Mouse (Mus musculus) liver, embryonic 14.5 days (tissue): ENCODE results near the gene Aco1. TPM values are rescaled to one million over a fixed set of nuclear protein-coding genes. Genes with fewer than 3 reads are reported as not detected.

ENCODE experiments used
- ATAC-seq: fragments of 200-750 bp; cut with Nextera tagmentation; 2 replicates; pipeline ENCODE4 v1.8.0; 2017; ENCODE audit warnings: moderate number of reproducible peaks, mild to moderate bottlenecking, moderate library complexity; ENCODE audit not compliant: insufficient read depth
- DNase-seq, 3 experiments: peaks; one replicate each; pipeline ENCODE4 v3.0.0-alpha.2; 2012 to 2013; ENCODE audit warnings: low read depth in 3 of 3, low spot score in 3 of 3
- H3K27ac ChIP-seq: fragments of 300-500 bp; sonication (generic); 2 replicates; pipeline ENCODE4 v1.5.1; 2014; ENCODE audit warnings: moderate library complexity, mild to moderate bottlenecking, control low read depth, inconsistent platforms
- H3K27me3 ChIP-seq: fragments of 300-500 bp; sonication (generic); 2 replicates; pipeline ENCODE4 v1.6.1; 2014; ENCODE audit warnings: mild to moderate bottlenecking, low read length, moderate library complexity; ENCODE audit not compliant: control insufficient read depth, insufficient read depth
- H3K36me3 ChIP-seq: fragments of 300-500 bp; sonication (generic); replicated peaks from 2 replicates; pipeline ENCODE4 v1.6.1; 2014; ENCODE audit warnings: low read depth; ENCODE audit not compliant: control insufficient read depth, insufficient read depth
- H3K4me1 ChIP-seq, 2 experiments: fragments of 200-500 bp in 1 of 2; fragments of 300-500 bp in 1 of 2; sonication (generic) in 1 of 2; replicated peaks; 2 replicates each; pipeline ENCODE4 v1.6.1; 2012 to 2014; ENCODE audit warnings: antibody characterized with exemption in 1 of 2, inconsistent platforms in 1 of 2, low read length in 1 of 2; ENCODE audit not compliant: control insufficient read depth in 2 of 2, insufficient read depth in 2 of 2
- H3K4me2 ChIP-seq: fragments of 300-500 bp; sonication (generic); 2 replicates; pipeline ENCODE4 v1.6.1; 2014; ENCODE audit warnings: low read depth, mild to moderate bottlenecking, control low read depth, moderate library complexity
- H3K4me3 ChIP-seq, 2 experiments: fragments of 200-500 bp in 1 of 2; fragments of 300-500 bp in 1 of 2; sonication (generic) in 1 of 2; 2 replicates each; pipeline ENCODE4 v1.5.1; 2012 to 2014; ENCODE audit warnings: low read depth in 2 of 2, low read length in 2 of 2, mild to moderate bottlenecking in 2 of 2, control low read depth in 1 of 2, inconsistent platforms in 1 of 2, moderate library complexity in 1 of 2; ENCODE audit not compliant: insufficient read depth in 1 of 2
- H3K9ac ChIP-seq: fragments of 300-500 bp; sonication (generic); replicated peaks from 2 replicates; pipeline ENCODE4 v1.6.1; 2014; ENCODE audit warnings: mild to moderate bottlenecking, control low read depth, moderate library complexity
- H3K9me3 ChIP-seq: fragments of 300-500 bp; sonication (generic); 2 replicates; pipeline ENCODE4 v1.6.1; 2016; ENCODE audit warnings: low read length, mixed read lengths; ENCODE audit not compliant: control insufficient read depth
- CTCF ChIP-seq: IDR thresholded peaks from 2 replicates; pipeline ENCODE4 v1.5.1; 2016; ENCODE audit warnings: antibody characterized with exemption, low read depth, control low read depth
- EP300 ChIP-seq: IDR thresholded peaks from 2 replicates; pipeline ENCODE4 v1.6.1; 2016; ENCODE audit warnings: antibody characterized with exemption, low read depth
- WGBS: fragments of 180-500 bp; shearing (Covaris S2); extraction: QIAGEN DNeasy Blood & Tissue Kit; methylation state at CpG from one replicate; pipeline ENCODE4 v1.1.7; 2014; ENCODE audit not compliant: insufficient replicate concordance; 5-methylcytosine and 5-hydroxymethylcytosine counted together
- polyA plus RNA-seq, 2 experiments: library from polyadenylated mRNA; depleted of rRNA in 1 of 2; stranded (reverse) in 1 of 2; unstranded in 1 of 2; fragments of >200 nt; fragmentation: Nextera tagmentation in 1 of 2; extraction: Ambion mirVana in 1 of 2; gene quantifications; 2 replicates each; pipeline versions ENCODE4 v1.2.1 to v1.2.3; 2012 to 2014

Aco1 gene
- polyA plus RNA-seq, 2 experiments: 16.0 to 21.0 TPM

GRCm38 (mm10) chr4:40139663-40140255 lies 3.1 kb upstream of the Aco1 start:
- ATAC-seq (no peak), DNase-seq (no peak)
- Histone ChIP-seq H3K27me3 (no peaks in the 10 kb centered on the region), H3K27ac (no peak overlapping the region), H3K9me3 (no peaks in the 10 kb centered on the region), H3K4me2 (no peak overlapping the region), H3K4me1 (peaks cover 5 to 26% of the 10 kb centered on the region in 2 experiments), H3K9ac (no peak overlapping the region; the same call in 1 of the 2 replicates), H3K4me3 (no peak overlapping the region), H3K36me3 (no peaks in the 10 kb centered on the region)
- WGBS: 12% methylated on average over 3 of the region's 3 CpGs
- no peak for TF ChIP-seq CTCF
- peak; percentile 47 for TF ChIP-seq EP300

- Histone ChIP-seq H3K4me3 (peak overlapping the region; percentile 65 to 69), H3K27me3 (no peaks in the 10 kb centered on the region), H3K36me3 (no peaks in the 10 kb centered on the region), H3K4me2 (peak overlapping the region; percentile 79), H3K4me1 (peaks cover 5 to 26% of the 10 kb centered on the region in 2 experiments), H3K9me3 (no peaks in the 10 kb centered on the region), H3K27ac (no peak overlapping the region), H3K9ac (peak overlapping the region; percentile 65)
- under 1% methylated on average over 26 of the region's 27 CpGs for WGBS
- DNase-seq (no peak), ATAC-seq (peak; percentile 60)
- no peak for TF ChIP-seq CTCF
- no peak for TF ChIP-seq EP300
These were observed 621 bp downstream of the Aco1 start for GRCm38 (mm10) chr4:40143533-40143871.

- Histone ChIP-seq H3K9me3 (no peaks in the 10 kb centered on the region), H3K4me2 (peak overlapping the region; percentile 79), H3K36me3 (no peaks in the 10 kb centered on the region), H3K4me1 (peaks cover 5 to 20% of the 10 kb centered on the region in 2 experiments), H3K4me3 (peak overlapping the region in 1 of 2 experiments; percentile 43; a peak in 2 of 4 replicates), H3K9ac (no peak overlapping the region), H3K27ac (no peak overlapping the region), H3K27me3 (no peaks in the 10 kb centered on the region)
- TF ChIP-seq EP300: no peak
- TF ChIP-seq CTCF: no peak
- DNase-seq (no peak), ATAC-seq (no peak)
- WGBS: 56% methylated on average over 1 of the region's 1 CpGs
These were observed 1.7 kb downstream of the Aco1 start for GRCm38 (mm10) chr4:40144543-40144942.

GRCm38 (mm10) chr4:40144981-40145380 lies 2.1 kb downstream of the Aco1 start:
- TF ChIP-seq CTCF: no peak
- no peak for TF ChIP-seq EP300
- no peak overlapping the region for H3K27ac ChIP-seq
- 68% methylated on average over 3 of the region's 3 CpGs for WGBS
- peaks cover 5 to 17% of the 10 kb centered on the region in 2 experiments for H3K4me1 ChIP-seq
- ATAC-seq (no peak), DNase-seq (no peak)
- H3K4me2 ChIP-seq: no peak overlapping the region; the same call in 1 of the 2 replicates
- no peak overlapping the region for H3K9ac ChIP-seq
- H3K9me3 ChIP-seq: no peaks in the 10 kb centered on the region
- no peaks in the 10 kb centered on the region for H3K27me3 ChIP-seq
- H3K36me3 ChIP-seq: no peaks in the 10 kb centered on the region
- H3K4me3 ChIP-seq: no peak overlapping the region

DNA sequence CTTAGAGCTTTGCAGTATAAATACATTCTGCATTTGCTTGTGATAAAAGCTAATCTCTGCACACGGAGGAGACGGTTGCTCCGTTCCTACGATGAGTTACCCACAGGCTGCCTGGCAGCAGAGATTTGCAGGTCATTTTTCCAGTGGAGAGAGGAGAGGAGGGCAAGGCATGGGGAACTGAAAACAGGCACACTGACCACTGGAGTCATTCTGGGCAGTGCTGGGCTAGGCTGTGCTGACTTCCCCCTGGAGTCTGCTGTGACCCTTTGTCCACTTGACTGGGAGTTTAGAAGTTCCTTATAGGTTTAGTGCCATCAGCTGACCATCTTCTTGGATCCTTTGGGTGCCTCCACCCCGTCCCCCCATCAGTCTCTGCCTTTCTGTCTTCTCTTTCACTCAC lies 5.4 kb downstream of the Aco1 start:
- no peaks in the 10 kb centered on the region for H3K36me3 ChIP-seq
- no peak overlapping the region for H3K9ac ChIP-seq
- no peaks in the 10 kb centered on the region for H3K27me3 ChIP-seq
- TF ChIP-seq CTCF: no peak
- no peak for TF ChIP-seq EP300
- no peak overlapping the region for H3K4me3 ChIP-seq
- 70% methylated on average over 5 of the region's 5 CpGs for WGBS
- H3K4me2 ChIP-seq: no peak overlapping the region
- no peak for DNase-seq
- no peak overlapping the region for H3K27ac ChIP-seq
- no peak for ATAC-seq
- no peaks in the 10 kb centered on the region for H3K9me3 ChIP-seq
- H3K4me1 ChIP-seq: peaks cover 0 to 5% of the 10 kb centered on the region in 2 experiments; a peak in 3 of 4 replicates
